Mouse (Mus musculus) lung, postnatal 4 days (tissue): Measurements from ENCODE around the gene Gnai2.

Experiments
- DNase-seq, 2 experiments: peaks; one replicate each; pipeline ENCODE4 v3.0.0; 2021

Gnai2 gene

DNA sequence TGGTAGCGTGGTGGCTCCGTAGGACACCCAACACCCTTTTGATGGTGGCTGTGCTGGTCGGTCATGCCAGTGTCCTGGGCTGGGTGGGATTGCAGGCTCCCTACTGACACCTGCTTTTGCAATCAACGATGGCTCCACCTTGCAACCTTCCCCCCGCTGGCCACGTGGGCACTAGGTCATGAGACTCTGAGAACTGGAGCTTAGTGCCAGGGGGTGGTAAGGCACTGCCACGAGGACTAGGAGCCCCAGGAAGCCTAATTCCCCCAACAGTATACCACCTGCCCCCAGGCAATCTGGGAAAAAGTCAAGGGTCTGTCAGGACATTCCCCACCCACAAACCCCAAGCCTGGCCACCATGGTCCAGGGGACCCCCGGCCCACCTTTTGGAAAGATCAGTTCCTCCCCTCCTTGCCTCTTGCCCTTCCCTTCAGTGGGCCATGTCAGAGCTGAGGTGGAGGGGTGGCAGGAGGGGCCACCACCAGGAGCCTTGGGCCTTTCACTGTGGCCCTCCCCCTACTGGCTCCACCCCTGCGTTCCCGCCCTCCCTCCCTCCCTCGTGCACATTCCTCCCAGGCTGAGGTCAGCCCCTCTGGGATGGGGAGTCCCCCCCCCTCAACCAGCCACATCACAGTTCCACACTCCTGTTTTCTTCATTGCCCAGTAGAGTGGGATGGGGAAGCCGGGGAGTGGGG is 26.3 kb downstream of the Gnai2 start, which contains the start of gene Sema3b:
Gene Sema3b (minus strand): TSS at position 489 of the 692 bp plus-strand sequence.
- peak; percentile 49 to 73 for DNase-seq

- DNase-seq = peak; percentile 52 to 77
Observed at GRCm38 (mm10) chr9:107607653-107608245, 27.4 kb downstream of the Gnai2 start.

GRCm38 (mm10) chr9:107607036-107607435 is 28.1 kb downstream of the Gnai2 start:
- DNase-seq = no peak

DNA sequence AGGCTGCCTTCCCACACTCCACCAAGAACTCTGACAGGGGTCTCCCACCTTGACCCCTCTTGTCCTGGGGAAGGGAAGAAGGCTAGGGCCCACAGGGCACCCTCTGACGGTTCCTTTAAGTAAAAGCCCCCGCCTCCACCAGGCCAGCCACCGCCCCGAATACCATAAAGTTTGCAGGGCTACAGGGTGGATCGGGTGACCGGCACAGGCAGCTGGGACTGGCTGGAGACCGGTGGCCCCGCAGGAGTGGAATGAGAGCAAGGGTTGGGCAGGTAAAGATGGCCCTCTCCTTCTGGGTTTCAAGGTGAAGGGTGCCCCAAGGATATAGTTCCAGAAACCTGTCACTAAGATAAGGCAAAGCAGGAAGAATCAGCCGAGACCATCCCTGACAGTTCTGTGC is 28.6 kb downstream of the Gnai2 start:
- DNase-seq = peak; percentile 54 to 67

GRCm38 (mm10) chr9:107605041-107605661 is 30.0 kb downstream of the Gnai2 start:
- peak; percentile 74 to 80 for DNase-seq

GRCm38 (mm10) chr9:107603251-107603650 is 31.9 kb downstream of the Gnai2 start:
- DNase-seq = no peak

DNA sequence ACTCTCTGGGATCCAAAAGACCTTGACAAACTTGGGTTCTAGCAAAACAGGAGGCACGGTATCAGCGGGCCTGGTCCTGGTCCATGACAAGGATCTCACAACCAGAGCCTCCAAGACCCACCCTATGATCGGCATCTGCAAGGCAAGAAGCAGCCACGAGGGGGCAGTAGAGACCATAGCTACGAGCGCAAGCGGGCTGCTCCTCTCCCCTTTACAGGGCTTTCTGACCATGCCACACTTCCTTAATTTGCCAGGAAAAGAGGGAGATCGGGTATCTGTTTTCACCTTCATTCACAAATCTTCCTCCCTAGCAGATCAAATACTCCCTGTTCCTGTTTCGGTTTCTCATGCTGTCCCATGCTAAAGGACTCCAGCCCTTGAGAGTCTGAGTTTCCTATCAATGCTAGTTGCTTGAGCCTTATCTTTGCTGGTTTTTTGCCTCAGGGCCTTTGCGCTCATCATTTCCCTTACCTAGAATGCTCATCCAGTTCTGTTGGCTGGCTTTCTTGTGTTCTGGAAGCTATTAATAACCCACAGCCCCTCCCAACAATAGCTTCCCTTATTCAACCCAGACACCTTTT is 33.0 kb downstream of the Gnai2 start:
- peak; percentile 90 to 95 for DNase-seq

- no peak for DNase-seq
Observed at GRCm38 (mm10) chr9:107601275-107601674, 33.9 kb downstream of the Gnai2 start.

DNA sequence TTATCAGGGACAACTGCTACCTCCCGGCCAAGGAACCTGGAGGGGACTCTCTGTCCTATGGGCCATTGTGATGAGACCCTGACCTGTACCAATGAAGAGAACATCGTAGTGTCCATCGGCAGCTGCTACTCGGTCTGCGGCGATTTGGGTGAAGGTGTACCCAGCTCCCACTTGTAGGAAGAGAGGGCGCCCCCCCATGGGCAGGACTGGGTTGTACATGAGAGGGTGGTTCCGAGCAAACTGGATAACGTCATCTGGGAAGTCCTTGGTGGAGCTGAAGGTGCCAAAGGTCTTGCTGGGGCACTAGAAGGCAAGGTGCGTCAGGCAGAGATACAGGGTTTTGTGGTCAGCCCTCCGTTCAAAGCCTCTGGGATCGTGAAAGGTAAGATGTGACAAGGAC is 34.4 kb downstream of the Gnai2 start:
- peak in 1 of 2 experiments; percentile 47 for DNase-seq

DNA sequence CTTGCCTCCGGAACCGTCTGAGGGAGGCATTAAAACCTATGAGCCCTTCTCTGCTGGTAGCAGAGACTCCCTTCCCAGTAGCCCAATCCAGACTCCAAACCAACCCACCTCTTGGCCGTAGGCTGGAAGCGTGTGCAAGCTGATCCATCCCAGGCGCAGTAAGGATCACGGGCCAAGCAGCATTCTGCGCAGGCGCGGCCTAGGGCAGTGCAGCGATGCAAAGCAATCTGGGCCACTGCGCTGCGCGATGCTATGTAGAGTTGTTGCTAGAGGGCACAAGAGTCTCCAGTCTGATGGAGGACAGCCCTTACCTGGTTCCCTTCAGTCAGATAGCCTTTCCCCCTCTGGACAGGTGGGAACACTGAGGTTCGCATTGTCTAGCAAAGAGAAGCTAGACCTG is 35.3 kb downstream of the Gnai2 start:
- no peak for DNase-seq

DNA sequence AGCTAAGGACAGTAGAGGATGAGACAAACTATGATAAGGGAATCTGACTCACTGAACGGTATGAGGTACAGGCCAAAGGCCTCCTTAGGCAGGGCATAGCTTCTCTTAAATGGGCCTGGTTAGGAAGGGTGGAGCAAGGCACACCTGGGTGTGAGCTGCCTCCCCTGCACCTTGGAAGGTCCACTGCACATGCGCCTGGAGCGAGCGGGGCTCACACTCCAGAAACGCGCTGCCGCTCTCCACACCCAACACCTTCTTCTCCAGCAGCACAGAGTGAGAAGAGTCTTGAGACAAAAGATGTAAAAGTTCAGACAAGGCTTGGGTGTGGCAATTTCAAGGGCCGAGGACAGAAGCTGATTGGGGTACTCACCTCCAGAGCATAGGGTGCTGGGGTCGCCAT is 35.7 kb downstream of the Gnai2 start:
- DNase-seq = no peak

DNA sequence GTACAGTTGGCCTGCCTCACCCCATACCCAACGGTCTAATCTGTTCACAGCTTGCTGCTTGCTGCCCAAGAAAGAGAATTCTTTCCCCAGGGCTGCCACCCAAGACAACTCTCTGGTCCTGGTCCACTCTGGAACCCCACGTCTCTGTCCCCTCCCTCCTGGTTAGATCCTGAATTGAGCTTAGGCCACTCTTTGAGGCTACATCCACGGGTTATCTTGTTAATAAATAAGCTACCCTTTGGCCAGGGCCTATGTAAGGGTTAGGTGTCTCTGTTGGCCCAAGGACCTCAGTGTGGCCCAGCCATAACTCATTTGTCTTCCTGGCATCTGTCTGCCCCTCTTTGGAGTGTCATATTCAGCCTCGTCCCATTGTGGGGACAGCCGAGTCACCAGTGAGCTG is 36.8 kb downstream of the Gnai2 start:
- no peak for DNase-seq

DNA sequence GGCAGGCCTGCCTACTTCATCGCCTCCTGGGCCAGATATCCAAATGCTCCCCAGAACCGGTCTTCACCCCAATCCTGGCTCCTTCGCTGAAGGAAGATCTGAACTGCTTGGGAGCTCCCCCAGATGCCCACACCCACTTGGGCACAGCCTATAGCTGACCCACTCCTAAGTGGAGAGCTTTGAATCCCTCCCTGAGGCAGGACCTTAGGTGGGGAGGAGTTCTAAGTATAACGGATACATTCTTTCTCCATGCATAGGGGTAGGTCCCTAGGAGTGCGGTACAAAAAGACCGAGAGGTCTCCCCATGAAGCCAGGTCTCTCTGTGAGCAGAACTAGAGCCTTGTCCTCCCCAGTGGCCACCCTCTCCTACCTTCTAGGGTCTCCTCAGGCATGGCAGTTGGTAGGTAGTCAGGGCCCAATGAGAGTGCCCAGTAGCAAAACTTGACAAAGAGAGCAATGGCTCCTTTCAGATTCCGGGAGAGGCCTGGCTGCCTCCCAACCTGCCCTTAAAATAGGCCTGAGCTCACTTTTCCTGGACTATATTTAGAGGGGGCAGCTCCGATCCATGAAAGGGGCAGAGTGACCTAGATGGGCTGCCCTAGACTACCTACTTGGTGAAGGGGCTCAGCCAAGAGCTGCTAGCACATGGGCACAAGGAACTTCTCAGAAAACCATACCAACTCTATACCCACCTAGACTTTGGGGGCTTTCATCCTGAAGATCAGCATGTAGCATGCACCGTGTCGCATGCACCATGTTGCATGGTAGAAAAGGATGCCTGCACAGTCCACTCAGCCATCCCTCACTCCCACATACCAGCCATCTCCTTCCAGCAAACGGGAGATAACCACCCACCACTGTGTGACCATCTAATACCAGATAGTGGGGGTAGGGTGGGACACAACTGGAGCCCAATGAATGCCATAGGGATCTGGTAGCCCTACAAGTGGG is 38.3 kb downstream of the Gnai2 start:
- no peak for DNase-seq

DNA sequence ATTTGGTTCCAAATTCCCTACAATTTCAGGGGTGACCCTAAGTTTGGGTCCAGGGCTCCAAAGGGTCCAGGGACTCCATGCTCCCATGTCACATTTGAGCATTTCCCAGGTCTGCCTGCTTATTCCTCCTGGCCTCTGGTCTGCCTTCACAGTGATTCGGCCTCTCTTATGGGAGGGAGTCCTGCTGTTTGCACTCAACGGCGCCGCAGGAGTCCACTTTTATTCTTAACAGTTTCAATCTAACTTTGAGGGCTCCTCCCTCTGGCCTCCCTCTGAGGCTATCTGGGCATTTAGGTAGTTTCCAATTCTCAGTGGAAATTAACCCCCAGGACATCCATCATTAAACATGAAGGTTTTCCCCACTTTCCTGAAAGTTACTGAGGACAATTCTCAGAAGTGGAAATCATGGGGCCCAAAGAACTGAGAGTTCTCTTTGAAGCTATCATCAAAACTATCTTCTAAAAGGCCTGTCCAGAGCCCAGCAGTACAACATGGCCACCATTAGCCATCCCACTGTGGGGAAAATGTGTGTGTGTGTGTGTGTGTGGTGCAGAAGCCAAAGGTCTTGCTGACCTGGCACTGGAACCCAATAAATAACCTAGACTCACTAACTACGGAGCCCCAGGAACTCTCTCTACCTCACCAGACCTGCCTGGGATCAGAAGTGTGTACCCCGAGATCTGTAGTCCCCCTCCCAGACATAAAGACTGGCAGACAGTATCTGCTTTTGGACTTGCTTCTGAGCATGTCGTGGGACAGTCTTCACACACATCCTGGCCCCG is 40.7 kb downstream of the Gnai2 start:
- DNase-seq = no peak

GRCm38 (mm10) chr9:107593101-107593976 is 41.8 kb downstream of the Gnai2 start:
- no peak for DNase-seq

GRCm38 (mm10) chr9:107590773-107591060 is 44.5 kb downstream of the Gnai2 start:
- peak in 1 of 2 experiments; percentile 50 for DNase-seq

- DNase-seq = peak; percentile 78 to 90
Observed at GRCm38 (mm10) chr9:107590058-107590772, 45.0 kb downstream of the Gnai2 start.

- DNase-seq = peak; percentile 59 to 62
Observed at GRCm38 (mm10) chr9:107587833-107588639, 47.1 kb downstream of the Gnai2 start.
